Mouse (Mus musculus) liver, adult 2 months (tissue): ENCODE measurements around the gene Ttc8.

Experiments used
- CTCF ChIP-seq: fragments of 200-500 bp; IDR thresholded peaks from 2 replicates; pipeline ENCODE4 v1.5.1; 2011; ENCODE audit warnings: low read depth, low read length, control low read depth
- POLR2A ChIP-seq: fragments of 200-500 bp; IDR thresholded peaks from 2 replicates; pipeline ENCODE4 v1.6.1; 2011; ENCODE audit warnings: low read length, control low read depth; ENCODE audit not compliant: insufficient read depth; ENCODE audit errors: extremely low read depth

DNA sequence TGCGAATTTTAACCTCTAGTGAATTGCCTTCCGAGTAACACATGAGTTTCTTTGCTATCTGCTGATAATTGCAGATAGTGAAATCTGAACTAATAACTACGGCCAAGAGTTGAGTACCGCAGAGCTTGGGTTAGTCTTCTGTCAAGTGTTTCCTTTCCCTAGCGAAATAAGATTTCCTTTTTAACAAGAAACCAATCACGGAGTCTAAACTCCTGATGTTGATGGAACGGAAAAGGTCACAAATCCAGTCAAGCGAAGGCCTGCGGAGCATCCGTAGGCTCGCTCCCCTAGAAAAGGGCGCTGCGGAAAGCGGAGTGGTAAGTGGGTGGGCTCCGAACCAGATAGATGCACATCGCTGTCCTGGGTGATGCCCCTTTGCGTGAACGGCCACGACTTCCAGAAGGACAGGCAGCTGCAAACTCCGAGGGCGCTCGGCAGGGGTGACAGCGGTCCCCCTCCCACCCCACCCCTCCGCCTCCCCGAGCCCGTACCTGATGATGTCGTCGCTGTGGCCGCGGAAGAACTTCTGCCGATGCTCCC, 20.0 kb upstream of the Ttc8 start:
- TF ChIP-seq POLR2A, result no peak
- TF ChIP-seq CTCF, result no peak
